Mouse (Mus musculus) adrenal gland, postnatal 25 days (tissue): ENCODE data around the gene Krt25. TPM values are rescaled to one million over a fixed set of nuclear protein-coding genes. Genes with fewer than 3 reads are reported as not detected.

Experiments
- DNase-seq: peaks from one replicate; pipeline ENCODE4 v3.0.0; 2021; ENCODE audit warnings: mixed read lengths
- total RNA-seq: library from RNA; stranded (reverse); gene quantifications from 2 replicates; pipeline ENCODE4 v1.2.3, GENCODE M21; 2021

Gene Krt25
- total RNA-seq, 1 experiment from 2014 or later = not detected

GRCm38 (mm10) chr11:99276786-99277185, 46.0 kb downstream of the Krt25 start:
- DNase-seq = no peak

- DNase-seq = no peak
Observed at GRCm38 (mm10) chr11:99275624-99276023, 47.1 kb downstream of the Krt25 start.

- no peak for DNase-seq
Observed at GRCm38 (mm10) chr11:99272721-99273120, 50.0 kb downstream of the Krt25 start.

GRCm38 (mm10) chr11:99269192-99269591, 53.6 kb downstream of the Krt25 start:
- DNase-seq = no peak

GRCm38 (mm10) chr11:99265796-99266195, 57.0 kb downstream of the Krt25 start:
- DNase-seq = no peak

Other genes with a start within 250 kb of the Krt25 start
- gene Tns4, start 233.6 kb downstream of the Krt25 start, total RNA-seq = 0.12 TPM in 1 of 2 replicates, not detected in the other
- gene Ccr7, start 167.9 kb downstream of the Krt25 start, total RNA-seq = 0.21 TPM in 1 of 2 replicates, not detected in the other
- 63.5 and 101 TPM in 2 replicates for gene Smarce1, start 91.9 kb downstream of the Krt25 start, total RNA-seq
- gene Krt222, start 78.9 kb downstream of the Krt25 start, total RNA-seq = 1.4 and 2.4 TPM in 2 replicates
- not detected in 2 replicates for gene Krt24, start 37.7 kb downstream of the Krt25 start, total RNA-seq
- gene Krt26, start 15.0 kb upstream of the Krt25 start, total RNA-seq = not detected in 2 replicates
- gene Krt27, start 28.2 kb upstream of the Krt25 start, total RNA-seq = not detected in 2 replicates
- not detected in 2 replicates for gene Krt28, start 52.0 kb upstream of the Krt25 start, total RNA-seq
- 4.3 and 7.7 TPM in 2 replicates for gene Krt10, start 66.4 kb upstream of the Krt25 start, total RNA-seq
- not detected in 2 replicates for gene Krt12, start 99.3 kb upstream of the Krt25 start, total RNA-seq
- 0.15 TPM in 1 of 2 replicates, not detected in the other for gene Krt20, start 115.2 kb upstream of the Krt25 start, total RNA-seq
- not detected in 2 replicates for gene Krt23, start 170.2 kb upstream of the Krt25 start, total RNA-seq
- not detected in 2 replicates for gene Krt39, start 198.4 kb upstream of the Krt25 start, total RNA-seq
- not detected in 2 replicates for gene Krt40, start 220.2 kb upstream of the Krt25 start, total RNA-seq
- not detected in 2 replicates for gene Krtap3-3, start 227.9 kb upstream of the Krt25 start, total RNA-seq
- not detected in 2 replicates for gene Krtap3-2, start 233.9 kb upstream of the Krt25 start, total RNA-seq
- gene Gm11939, start 236.5 kb upstream of the Krt25 start, total RNA-seq = not detected in 2 replicates
- gene Krtap3-1, start 243.7 kb upstream of the Krt25 start, total RNA-seq = not detected in 2 replicates